Mouse (Mus musculus) CH12.LX (cell line): Measurements from ENCODE around the gene Sgms1. TPM values are rescaled to one million over a fixed set of nuclear protein-coding genes. Genes with fewer than 3 reads are reported as not detected.

ENCODE experiments used
- DNase-seq: peaks from one replicate; pipeline ENCODE4 v3.0.0-alpha.2; 2013; ENCODE audit errors: extremely low read depth
- H3K27ac ChIP-seq: 2 replicates; pipeline ENCODE4 v1.5.1; 2012; ENCODE audit warnings: low read depth, mild to moderate bottlenecking, control low read depth, moderate library complexity; ENCODE audit not compliant: insufficient read depth
- H3K27me3 ChIP-seq: replicated peaks from 2 replicates; pipeline ENCODE3; 2012; ENCODE audit warnings: inconsistent platforms
- H3K36me3 ChIP-seq, 2 experiments: replicated peaks in 1 of 2; 2 replicates each; pipeline versions ENCODE3 to v1.6.1; 2012; ENCODE audit warnings: inconsistent platforms in 1 of 2, low read length in 1 of 2, mild to moderate bottlenecking in 1 of 2, mixed read lengths in 1 of 2, moderate library complexity in 1 of 2; ENCODE audit not compliant: control insufficient read depth in 1 of 2, insufficient read depth in 1 of 2
- H3K4me1 ChIP-seq, 2 experiments: 2 replicates each; pipeline ENCODE4 v1.6.1; 2012; ENCODE audit warnings: inconsistent platforms in 1 of 2, moderate library complexity in 1 of 2; ENCODE audit not compliant: insufficient read depth in 2 of 2, control insufficient read depth in 1 of 2
- H3K4me2 ChIP-seq: 2 replicates; pipeline ENCODE4 v1.6.1; 2012; ENCODE audit warnings: low read depth, mild to moderate bottlenecking, control low read depth; ENCODE audit not compliant: poor library complexity, insufficient read depth, severe bottlenecking
- H3K4me3 ChIP-seq, 3 experiments: fragments of 150-350 bp in 1 of 3; sonication (generic) in 1 of 3; replicated peaks in 1 of 3; 2 replicates each; pipeline versions ENCODE3 to v1.5.1; 2011 to 2012; ENCODE audit warnings: low read depth in 2 of 3, low read length in 2 of 3, mild to moderate bottlenecking in 2 of 3, moderate library complexity in 2 of 3, control low read depth in 1 of 3, improper control_type of control experiment in 1 of 3, inconsistent platforms in 1 of 3, mixed read lengths in 1 of 3; ENCODE audit not compliant: poor library complexity in 1 of 3
- H3K79me2 ChIP-seq: replicated peaks from 2 replicates; pipeline ENCODE4 v1.6.1; 2012; ENCODE audit warnings: mild to moderate bottlenecking, moderate library complexity; ENCODE audit not compliant: control insufficient read depth, poor library complexity, insufficient read depth, severe bottlenecking; ENCODE audit errors: extremely low read depth
- H3K9ac ChIP-seq: 2 replicates; pipeline ENCODE4 v1.6.1; 2012; ENCODE audit warnings: low read depth, mild to moderate bottlenecking, control low read depth, moderate library complexity; ENCODE audit not compliant: insufficient read depth
- H3K9me3 ChIP-seq: replicated peaks from 2 replicates; pipeline ENCODE3; 2012; ENCODE audit warnings: low read length, inconsistent platforms, mixed read lengths
- CHD1 ChIP-seq: IDR thresholded peaks from 2 replicates; pipeline ENCODE4 v1.6.1; 2012; ENCODE audit warnings: low read depth, low read length, improper control_type of control experiment, inconsistent platforms
- CHD2 ChIP-seq: IDR thresholded peaks from 2 replicates; pipeline ENCODE4 v1.6.1; 2011; ENCODE audit warnings: low read length, improper control_type of control experiment
- CTCF ChIP-seq, 2 experiments: IDR thresholded peaks in 1 of 2; conservative IDR thresholded peaks in 1 of 2; 2 replicates each; pipeline ENCODE4 v1.5.1; 2011 to 2012; ENCODE audit warnings: low read depth in 2 of 2, low read length in 2 of 2, improper control_type of control experiment in 1 of 2, inconsistent platforms in 1 of 2, mild to moderate bottlenecking in 1 of 2, moderate library complexity in 1 of 2
- ELF1 ChIP-seq: IDR thresholded peaks from 2 replicates; pipeline ENCODE4 v1.6.1; 2014; ENCODE audit warnings: low read depth, mild to moderate bottlenecking, inconsistent platforms, low read length, improper control_type of control experiment
- EP300 ChIP-seq: IDR thresholded peaks from 2 replicates; pipeline ENCODE4 v1.6.1; 2011; ENCODE audit warnings: low read length, improper control_type of control experiment
- ETS1 ChIP-seq: conservative IDR thresholded peaks from 2 replicates; pipeline ENCODE4 v1.6.1; 2012; ENCODE audit warnings: low read depth, mild to moderate bottlenecking, inconsistent platforms, low read length, improper control_type of control experiment, moderate library complexity
- GABPA ChIP-seq: IDR thresholded peaks from 2 replicates; pipeline ENCODE4 v1.6.1; 2012; ENCODE audit warnings: low read depth, low read length, improper control_type of control experiment, inconsistent platforms; ENCODE audit not compliant: insufficient replicate concordance
- IRF4 ChIP-seq: IDR thresholded peaks from 2 replicates; pipeline ENCODE4 v1.6.1; 2014; ENCODE audit warnings: low read depth, mild to moderate bottlenecking, inconsistent platforms, low read length, improper control_type of control experiment
- JUN ChIP-seq: IDR thresholded peaks from 2 replicates; pipeline ENCODE4 v1.6.1; 2011; ENCODE audit warnings: low read depth, mild to moderate bottlenecking, low read length, improper control_type of control experiment, moderate library complexity; ENCODE audit not compliant: insufficient read depth
- MAZ ChIP-seq: IDR thresholded peaks from 2 replicates; pipeline ENCODE4 v1.6.1; 2012; ENCODE audit warnings: low read depth, mild to moderate bottlenecking, inconsistent platforms, low read length, improper control_type of control experiment, moderate library complexity
- MEF2A ChIP-seq: IDR thresholded peaks from 2 replicates; pipeline ENCODE4 v1.6.1; 2014; ENCODE audit warnings: low read depth, mild to moderate bottlenecking, inconsistent platforms, low read length, improper control_type of control experiment, borderline replicate concordance
- NRF1 ChIP-seq: IDR thresholded peaks from 2 replicates; pipeline ENCODE4 v1.6.1; 2014; ENCODE audit warnings: low read depth, mild to moderate bottlenecking, inconsistent platforms, low read length, improper control_type of control experiment, moderate library complexity
- PAX5 ChIP-seq: IDR thresholded peaks from 2 replicates; pipeline ENCODE4 v1.6.1; 2012; ENCODE audit warnings: low read length, inconsistent platforms, mixed read lengths
- POLR2A ChIP-seq: IDR thresholded peaks from 2 replicates; pipeline ENCODE4 v1.6.1; 2011; ENCODE audit warnings: low read depth, mild to moderate bottlenecking, improper control_type of control experiment, low read length
- RAD21 ChIP-seq: IDR thresholded peaks from 2 replicates; pipeline ENCODE4 v1.6.1; 2011; ENCODE audit warnings: low read depth, mild to moderate bottlenecking, low read length, improper control_type of control experiment, moderate library complexity
- SMC3 ChIP-seq: IDR thresholded peaks from 2 replicates; pipeline ENCODE4 v1.6.1; 2011; ENCODE audit warnings: low read depth, low read length, improper control_type of control experiment
- USF2 ChIP-seq: conservative IDR thresholded peaks from 2 replicates; pipeline ENCODE4 v1.6.1; 2011; ENCODE audit warnings: low read depth, low read length, improper control_type of control experiment
- ZMIZ1 ChIP-seq: IDR thresholded peaks from 2 replicates; pipeline ENCODE4 v1.6.1; 2012; ENCODE audit warnings: low read depth, mild to moderate bottlenecking, inconsistent platforms, low read length, improper control_type of control experiment
- dilution Hi-C: fragments of 300-500 bp; cut with MboI; formaldehyde crosslinking; loops from 2 replicates; pipeline ENCODE4 v1.14.3; 2020; ENCODE audit warnings: low sequenced_read_pairs; ENCODE audit not compliant: extremely low pct_unique_long_range_greater_than_20kb, extremely low pct_ligation_motif_present
- in situ Hi-C: fragments of 300-500 bp; cut with MboI; formaldehyde crosslinking; loops from 3 replicates; pipeline ENCODE4 v1.14.3; 2019; ENCODE audit warnings: low sequenced_read_pairs, low pct_ligation_motif_present, low pct_unique_long_range_greater_than_20kb, mixed read lengths
- polyA plus RNA-seq: library from polyadenylated mRNA; unstranded; fragments of >175 nt; gene quantifications from 2 replicates; pipeline ENCODE4 v1.2.1, GENCODE M21; 2012; ENCODE audit warnings: low read depth; ENCODE audit not compliant: insufficient read length
- total RNA-seq, 2 experiments: library from RNA; depleted of rRNA; stranded (reverse); fragments of 300-350 nt in 1 of 2; fragments of >200 nt in 1 of 2; gene quantifications; 2 replicates each; pipeline ENCODE4 v1.2.3; 2012 to 2014

Sgms1 gene
- total and polyA plus RNA-seq, 3 experiments: 1.4 to 1.8 (median 1.8) TPM

DNA sequence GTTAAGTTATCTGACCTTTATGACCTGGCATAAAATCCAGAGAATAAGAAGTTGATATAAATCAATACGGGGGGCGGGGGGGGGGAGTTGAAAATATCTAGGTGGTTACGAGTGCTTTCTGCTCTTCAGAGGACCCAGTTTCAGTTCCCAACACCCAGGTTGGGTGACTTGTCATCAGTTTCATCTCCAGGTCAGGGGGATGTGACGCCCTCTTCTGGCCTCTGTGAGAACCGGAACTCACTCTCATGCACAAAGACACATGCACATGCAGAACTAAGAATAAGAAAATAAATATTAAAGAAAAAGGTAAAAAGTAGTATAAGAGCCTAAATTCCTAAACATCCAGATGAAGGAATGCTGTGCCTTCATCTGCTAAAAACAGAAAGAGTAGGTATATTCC, 79.0 kb downstream of the Sgms1 start:
- Histone ChIP-seq H3K27ac (no peak overlapping the region), H3K79me2 (no peaks in the 10 kb centered on the region), H3K4me2 (no peak overlapping the region), H3K9ac (no peak overlapping the region), H3K9me3 (no peaks in the 10 kb centered on the region), H3K4me3 (no peak overlapping the region), H3K36me3 (no peaks in the 10 kb centered on the region), H3K4me1 (no peaks in the 10 kb centered on the region; a peak in 1 of 4 replicates), H3K27me3 (no peaks in the 10 kb centered on the region)
- DNase-seq: peak; percentile 16
- dilution Hi-C loops: no loop called here
- TF ChIP-seq CTCF (conservative IDR thresholded peaks at IDR 0.05 in 1 of 2, IDR thresholded peaks at IDR 0.05 in 1 of 2; ENCODE audit: low read depth in 2 of 2, low read length in 2 of 2) (peak in 1 of 2 experiments; percentile 38; a peak in 2 of 4 replicates), SMC3 (peak; percentile 35; the same call in 1 of the 2 replicates), RAD21 (peak; percentile 1; the same call in 1 of the 2 replicates), GABPA (no peak)
- in situ Hi-C loops: no loop called here

DNA sequence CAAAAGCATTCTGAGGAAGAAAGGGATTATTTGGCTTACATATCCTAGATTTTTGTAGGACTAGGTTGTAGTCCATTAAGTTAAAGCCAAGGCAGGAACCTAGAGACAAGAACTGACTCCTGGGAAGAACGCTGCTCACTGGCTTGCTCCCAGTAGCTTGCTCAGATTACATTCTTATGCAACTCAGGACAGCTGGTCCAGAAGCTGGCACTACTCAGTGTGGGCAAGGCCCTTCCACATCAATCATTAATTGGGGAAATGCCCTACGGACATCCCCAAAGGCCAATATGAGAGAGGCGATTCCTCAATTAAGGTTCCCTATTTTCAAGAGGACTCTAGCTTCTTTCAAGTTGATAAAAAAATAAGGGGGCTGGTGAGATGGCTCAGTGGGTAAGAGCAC, 80.2 kb downstream of the Sgms1 start:
- Histone ChIP-seq H3K9me3 (no peaks in the 10 kb centered on the region), H3K27me3 (no peaks in the 10 kb centered on the region), H3K9ac (no peak overlapping the region)
- dilution Hi-C loops: no loop called here
- DNase-seq: no peak
- TF ChIP-seq JUN: no peak
- TF ChIP-seq ETS1: no peak
- no peak for TF ChIP-seq EP300
- no peak for TF ChIP-seq PAX5
- no peak for TF ChIP-seq CTCF (conservative IDR thresholded peaks at IDR 0.05 in 1 of 2, IDR thresholded peaks at IDR 0.05 in 1 of 2; ENCODE audit: low read depth in 2 of 2, low read length in 2 of 2)
- no peak for TF ChIP-seq MEF2A
- TF ChIP-seq CHD1: no peak
- no peak for TF ChIP-seq MAZ
- no peak for TF ChIP-seq USF2
- TF ChIP-seq ZMIZ1: no peak
- no peak for TF ChIP-seq ELF1
- TF ChIP-seq POLR2A: no peak
- TF ChIP-seq NRF1: no peak
- TF ChIP-seq IRF4: no peak
- TF ChIP-seq CHD2: no peak
- TF ChIP-seq, all 38 proteins: peak for 0
- no peak overlapping the region for H3K4me3 ChIP-seq
- H3K27ac ChIP-seq: no peak overlapping the region
- in situ Hi-C loops: no loop called here
- no peak overlapping the region for H3K4me2 ChIP-seq
- no peaks in the 10 kb centered on the region for H3K79me2 ChIP-seq
- peaks cover 0 to under 1% of the 10 kb centered on the region in 2 experiments; a peak in 2 of 4 replicates for H3K4me1 ChIP-seq
- no peaks in the 10 kb centered on the region for H3K36me3 ChIP-seq
